Mouse (Mus musculus): Measurements from ENCODE around the gene Nek8.

The Nek8 gene

GRCm38 (mm10) chr11:78167257-78167959 lies 9.1 kb downstream of the Nek8 start:
- no peak for DNase-seq (ENCODE audit: extremely low spot score)

- no peak for DNase-seq (ENCODE audit: extremely low spot score)
Observed at GRCm38 (mm10) chr11:78166640-78167039, 9.8 kb downstream of the Nek8 start.

- DNase-seq (ENCODE audit: extremely low spot score), result no peak
Observed at GRCm38 (mm10) chr11:78166161-78166560, 10.3 kb downstream of the Nek8 start.

GRCm38 (mm10) chr11:78165761-78166109 lies 10.7 kb downstream of the Nek8 start:
- DNase-seq (ENCODE audit: extremely low spot score), result no peak

GRCm38 (mm10) chr11:78164924-78165760 lies 11.3 kb downstream of the Nek8 start, which contains the start of gene Traf4:
Gene Traf4, minus strand, starts transcription at chr11:78165589.
- DNase-seq (ENCODE audit: extremely low spot score), result peak; percentile 90

- DNase-seq (ENCODE audit: extremely low spot score), result peak; percentile 51
Observed at GRCm38 (mm10) chr11:78164604-78164923, 11.9 kb downstream of the Nek8 start.

GRCm38 (mm10) chr11:78163681-78164603 lies 12.5 kb downstream of the Nek8 start:
- DNase-seq (ENCODE audit: extremely low spot score), result peak; percentile 92

- DNase-seq (ENCODE audit: extremely low spot score), result no peak
Observed at GRCm38 (mm10) chr11:78163045-78163444, 13.4 kb downstream of the Nek8 start.

- DNase-seq (ENCODE audit: extremely low spot score), result no peak
Observed at GRCm38 (mm10) chr11:78162504-78162903, 14.0 kb downstream of the Nek8 start.

- DNase-seq (ENCODE audit: extremely low spot score), result no peak
Observed at GRCm38 (mm10) chr11:78161968-78162367, 14.5 kb downstream of the Nek8 start.

- no peak for DNase-seq (ENCODE audit: extremely low spot score)
Observed at GRCm38 (mm10) chr11:78161169-78161568, 15.3 kb downstream of the Nek8 start.

- DNase-seq (ENCODE audit: extremely low spot score), result no peak
Observed at GRCm38 (mm10) chr11:78160675-78161074, 15.8 kb downstream of the Nek8 start.

GRCm38 (mm10) chr11:78160171-78160570 lies 16.3 kb downstream of the Nek8 start:
- no peak for DNase-seq (ENCODE audit: extremely low spot score)

- DNase-seq (ENCODE audit: extremely low spot score), result no peak
Observed at GRCm38 (mm10) chr11:78159557-78159956, 16.9 kb downstream of the Nek8 start.

- peak; percentile 84 for DNase-seq (ENCODE audit: extremely low spot score)
Observed at GRCm38 (mm10) chr11:78159096-78159495, 17.4 kb downstream of the Nek8 start.

- DNase-seq (ENCODE audit: extremely low spot score), result no peak
Observed at GRCm38 (mm10) chr11:78156156-78156699, 20.2 kb downstream of the Nek8 start.

- DNase-seq (ENCODE audit: extremely low spot score), result no peak
Observed at GRCm38 (mm10) chr11:78155674-78156073, 20.8 kb downstream of the Nek8 start.

GRCm38 (mm10) chr11:78153778-78154177 lies 22.7 kb downstream of the Nek8 start:
- no peak for DNase-seq (ENCODE audit: extremely low spot score)

GRCm38 (mm10) chr11:78152299-78153231 lies 23.9 kb downstream of the Nek8 start:
- DNase-seq (ENCODE audit: extremely low spot score), result no peak

GRCm38 (mm10) chr11:78151161-78151560 lies 25.3 kb downstream of the Nek8 start:
- DNase-seq (ENCODE audit: extremely low spot score), result no peak

Data from embryo, embryonic 9.5 days (tissue).